Mouse (Mus musculus) lung, postnatal 0 days (tissue): ENCODE data around the gene Gm49368.

ENCODE experiments used
- CTCF ChIP-seq: IDR thresholded peaks from 2 replicates; pipeline ENCODE4 v1.5.1; 2016; ENCODE audit warnings: antibody characterized with exemption, mild to moderate bottlenecking
- EP300 ChIP-seq: IDR thresholded peaks from 2 replicates; pipeline ENCODE4 v1.6.1; 2016; ENCODE audit warnings: antibody characterized with exemption, mild to moderate bottlenecking, control low read depth

DNA sequence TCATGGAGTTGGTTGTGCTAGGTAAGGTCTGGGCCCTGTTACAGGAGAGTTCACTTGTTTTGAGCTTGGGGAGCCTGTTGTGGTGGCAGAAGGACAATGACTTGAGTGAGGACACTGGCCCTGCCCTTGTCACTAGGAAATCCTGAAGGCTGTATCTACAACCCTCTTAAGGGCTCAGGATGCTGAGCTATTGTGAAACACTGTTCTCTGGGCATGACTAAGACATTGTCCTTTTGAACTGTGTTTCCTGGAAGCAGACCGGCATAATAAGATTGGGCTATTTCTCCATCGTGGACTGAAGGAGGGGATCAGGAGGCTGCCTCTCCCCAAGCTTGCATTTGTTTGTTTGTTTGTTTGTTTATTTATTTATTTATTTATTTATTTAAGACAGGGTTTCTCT, 43.3 kb upstream of the Gm49368 start:
- TF ChIP-seq CTCF: no peak
- peak; percentile 39; the same call in 1 of the 2 replicates for TF ChIP-seq EP300
